Comparison of ENCODE assay signal across 22 mouse cellular contexts in the genomic region with DNA sequence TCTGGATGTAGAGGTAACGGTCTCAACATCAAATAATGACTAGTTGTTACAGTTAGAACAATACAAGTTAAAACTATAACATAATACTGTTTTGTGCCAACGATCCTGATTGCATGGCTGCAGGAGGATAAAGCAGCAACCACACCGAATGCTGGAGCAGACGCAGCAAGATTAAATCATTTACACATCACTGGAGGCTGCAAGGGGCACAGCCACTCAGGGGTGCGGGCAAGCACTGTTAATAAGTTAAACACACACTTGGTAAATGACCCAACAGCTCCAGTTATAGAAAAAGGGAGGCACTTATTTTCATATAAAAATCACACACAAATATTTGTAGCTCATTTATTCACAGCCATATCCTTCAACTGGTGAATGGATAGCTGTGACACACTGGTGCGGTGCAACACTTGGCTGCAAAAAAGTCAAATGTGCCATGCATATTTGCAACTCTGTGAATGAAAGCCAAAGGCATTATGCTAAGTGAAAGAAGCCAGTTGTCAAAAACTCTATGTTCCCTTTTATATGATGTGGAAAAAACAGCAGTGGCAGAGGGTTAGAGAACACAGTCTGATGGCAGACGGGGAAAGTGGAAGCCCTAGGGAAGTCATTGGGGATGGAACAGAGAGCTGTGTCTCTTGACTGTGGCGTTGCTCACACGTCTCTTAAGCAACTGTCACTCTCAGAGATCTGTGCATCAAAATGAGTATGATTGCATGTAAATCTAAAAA. TPM values are rescaled to one million over a fixed set of nuclear protein-coding genes. Genes with fewer than 3 reads are reported as not detected.
A peak's percentile ranks its signal among the peaks of the same experiment; 100 is the strongest.
DNase-seq lines count a peak whose midpoint lies in the region; ATAC-seq lines count a peak whose summit lies in the region.
"Had no signal": no experiment of that assay in that cellular context is flagged by ENCODE, and none has a peak within 500 bp of the region (broad histone marks: within the 10 kb centered on the region; RNA-seq: fewer than 3 reads in every experiment).

No protein-coding gene starts in this region.

- H3K9me3 ChIP-seq in kidney, embryonic 15.5 days (replicated peaks) = no peaks in the 10 kb centered on the region
- H3K9me3 ChIP-seq: hindbrain, embryonic 13.5 days; midbrain, embryonic 12.5 days; neural tube, embryonic 15.5 days had no signal

- H3K4me2 ChIP-seq in kidney, embryonic 15.5 days = no peak overlapping the region
- H3K4me2 ChIP-seq: hindbrain, embryonic 13.5 days; midbrain, embryonic 12.5 days; neural tube, embryonic 15.5 days had no signal

- DNase-seq in heart, adult 11 months = peak; percentile 83
- no peak for DNase-seq in heart, postnatal 25 days (ENCODE audit: low spot score)
- DNase-seq in kidney, adult 8-10 months = peak; percentile 39 to 50
- peak; percentile 37 to 58 for DNase-seq in kidney, postnatal 4 days
- no peak for DNase-seq in right cerebral cortex, postnatal 36 days (ENCODE audit: low spot score in 2 of 2)
- no peak for DNase-seq in lung, adult 18-20 months
- DNase-seq: adrenal gland, adult 8-10 months; cerebellum, adult 18-20 months; cerebellum, postnatal 36 days; embryo, embryonic 11 days; gastrocnemius, postnatal 14 days; heart, adult 2 months; heart, postnatal 36 days; lung, postnatal 14 days; thymus, adult 2 months had no signal

- no peak overlapping the region for H3K9ac ChIP-seq in kidney, embryonic 15.5 days
- H3K9ac ChIP-seq: hindbrain, embryonic 13.5 days; midbrain, embryonic 12.5 days; neural tube, embryonic 15.5 days had no signal

- intact Hi-C loops in heart, postnatal 25 days (cut with DNase I) = no loop called here

- peaks cover 26% of the 10 kb centered on the region for H3K4me1 ChIP-seq in kidney, embryonic 15.5 days

- H3K27me3 ChIP-seq in kidney, embryonic 15.5 days = 0 out of 2 replicates have a peak, but pooled peaks cover 4% of the 10 kb centered on the region
- H3K27me3 ChIP-seq: hindbrain, embryonic 13.5 days; midbrain, embryonic 12.5 days; neural tube, embryonic 15.5 days had no signal

- 0 out of 2 replicates have a peak overlapping the region, but pooled peaks have one; percentile 24 for H3K27ac ChIP-seq in kidney, embryonic 15.5 days
- H3K27ac ChIP-seq: hindbrain, embryonic 13.5 days; midbrain, embryonic 12.5 days; neural tube, embryonic 15.5 days; stomach, postnatal 0 days had no signal

- 0 out of 2 replicates have a peak, but pooled peaks have one; percentile 50 for ATAC-seq in kidney, embryonic 15.5 days (replicated peaks; ENCODE audit: low FRiP score)
- ATAC-seq: activated CD4-positive, CD25-positive, alpha-beta regulatory T cell, adult 4 months had no signal

- H3K4me3 ChIP-seq in kidney, embryonic 15.5 days (replicated peaks) = no peak overlapping the region
- H3K4me3 ChIP-seq: heart, adult 2 months; hindbrain, embryonic 13.5 days; midbrain, embryonic 12.5 days; neural tube, embryonic 15.5 days had no signal

- 57% methylated on average over 9 of the region's 9 CpGs for WGBS in kidney, embryonic 15.5 days

- no peaks in the 10 kb centered on the region for H3K36me3 ChIP-seq in kidney, embryonic 15.5 days
- H3K36me3 ChIP-seq: hindbrain, embryonic 13.5 days; midbrain, embryonic 12.5 days; neural tube, embryonic 15.5 days had no signal

RNA-seq across cellular contexts. Expression of gene Nid2, which starts 11.5 kb away (rescaled TPM):
- total RNA-seq in heart, postnatal 25 days (2021) = 10 to 100 TPM; 46.4 to 53.2 TPM
- polyA plus RNA-seq in kidney, embryonic 15.5 days (2015; fragmentation: Nextera tagmentation; extraction: Ambion mirVana) = 104 and 128 TPM in 2 replicates
- total RNA-seq: MEL had no signal

Comparison
In these comparisons a context has a peak if more than half of its experiments do, and no peak if none do; other contexts are left out.
1. DNase-seq: peak in heart, adult 11 months (single experiment), kidney, adult 8-10 months (2 of 2) and kidney, postnatal 4 days (2 of 2); none in heart, postnatal 25 days (single experiment), right cerebral cortex, postnatal 36 days (0 of 2) and lung, adult 18-20 months (0 of 2).